Mouse (Mus musculus): ENCODE data around the gene I830077J02Rik.

DNA sequence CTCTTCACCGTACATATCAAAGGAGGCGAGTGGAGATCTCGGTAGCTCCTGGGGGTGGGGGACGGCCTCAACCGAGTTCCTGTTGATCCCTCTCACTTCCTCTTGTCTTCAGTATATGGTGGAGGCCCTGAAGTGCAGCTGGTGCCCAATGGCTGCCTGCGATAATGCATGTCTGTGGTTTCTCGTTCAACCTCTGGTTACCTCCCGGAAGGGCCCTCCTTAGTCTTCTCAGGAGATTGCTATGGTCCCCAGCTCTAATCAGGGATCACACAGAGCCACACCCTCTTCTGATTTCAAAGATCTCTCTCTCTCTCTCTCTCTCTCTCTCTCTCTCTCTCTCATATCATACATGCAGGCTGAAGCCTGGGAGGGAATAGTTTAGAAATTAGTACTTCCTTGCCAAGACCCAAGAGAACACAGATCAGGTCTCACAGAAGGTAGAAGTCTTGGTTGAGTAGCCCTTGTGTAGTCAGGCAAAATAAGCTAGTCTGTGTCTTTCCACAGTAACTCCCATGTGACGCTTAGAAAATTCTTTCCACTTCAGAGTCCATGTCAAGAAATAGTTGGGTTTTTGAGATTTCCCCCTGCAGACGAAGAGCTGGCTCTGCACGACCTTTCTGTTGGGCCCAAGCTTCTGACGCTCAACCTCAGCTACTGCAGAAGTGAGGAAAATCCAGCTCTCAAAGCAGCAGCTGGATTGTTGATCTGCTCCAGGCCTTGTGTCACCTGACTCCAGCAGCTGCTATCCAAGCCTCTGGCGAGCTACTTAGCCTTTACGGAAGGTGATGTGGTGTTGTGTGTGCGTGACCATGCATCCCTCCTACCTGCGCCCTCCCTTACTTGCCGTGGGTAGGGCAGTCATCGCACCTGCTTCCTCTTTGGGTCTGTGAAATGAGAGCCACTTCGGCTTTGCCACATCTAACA, 39.6 kb downstream of the I830077J02Rik start:
- TF ChIP-seq CTCF (IDR thresholded peaks at IDR 0.05; ENCODE audit: low read depth) (no peak), EP300 (IDR thresholded peaks at IDR 0.05; ENCODE audit: low read depth) (no peak)
